Mouse (Mus musculus) liver, adult 2 months (tissue): Measurements from ENCODE around the gene Sulf2.

ENCODE experiments used
- CTCF ChIP-seq: fragments of 200-500 bp; IDR thresholded peaks from 2 replicates; pipeline ENCODE4 v1.5.1; 2011; ENCODE audit warnings: low read depth, low read length, control low read depth
- POLR2A ChIP-seq: fragments of 200-500 bp; IDR thresholded peaks from 2 replicates; pipeline ENCODE4 v1.6.1; 2011; ENCODE audit warnings: low read length, control low read depth; ENCODE audit not compliant: insufficient read depth; ENCODE audit errors: extremely low read depth

- no peak for TF ChIP-seq CTCF
- TF ChIP-seq POLR2A = no peak
Measured at GRCm38 (mm10) chr2:166151510-166152473, 3.7 kb downstream of the Sulf2 start.
